Mouse (Mus musculus): ENCODE measurements at regions not wholly inside any gene's neighbourhood (a gene's known extent, or its start where the extent isn't known, plus 50 kb on each side); places are given as distances from the start of the nearest gene placed in this dataset.

DNA sequence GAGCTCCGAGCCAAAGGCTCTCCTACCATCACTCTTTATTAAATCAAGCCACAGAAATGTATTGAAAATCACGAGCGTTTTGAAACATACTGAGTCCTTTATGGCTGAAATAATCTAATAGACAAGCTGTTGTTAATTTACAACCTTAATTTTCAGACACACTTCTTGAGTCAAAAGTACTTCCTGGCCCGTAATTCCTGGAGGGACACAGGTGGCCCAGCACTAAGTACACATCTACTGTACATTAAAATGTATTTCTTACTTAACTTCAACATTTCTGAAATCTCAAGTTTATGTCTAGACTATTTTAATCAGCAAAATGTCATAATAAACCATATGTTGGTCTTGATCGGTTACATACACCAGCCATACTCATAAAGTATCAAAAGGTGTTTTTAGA, 2163.3 kb upstream of the Gm7489 start:
- no peak for DNase-seq (ENCODE audit: low read depth, low spot score)

DNA sequence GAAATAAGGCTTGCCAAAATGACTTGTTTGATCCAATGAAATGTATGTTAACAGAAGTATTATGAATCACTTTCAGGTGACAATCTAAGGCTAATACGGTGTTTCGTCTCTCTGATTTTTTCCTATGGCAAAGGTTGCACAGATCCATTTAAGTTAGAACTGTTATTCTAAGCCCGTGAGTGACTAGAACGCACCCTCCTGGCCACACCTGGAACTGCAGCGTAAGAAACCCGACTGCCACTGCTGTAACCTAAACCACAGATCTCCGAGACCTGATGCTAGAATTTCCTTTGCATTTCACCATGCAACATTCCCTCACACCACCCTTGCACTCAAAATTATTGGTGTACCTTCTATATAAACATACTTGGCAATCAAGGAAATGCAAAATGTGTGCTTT, 2160.6 kb upstream of the Gm7489 start:
- DNase-seq (ENCODE audit: low read depth, low spot score): peak; percentile 40

DNA sequence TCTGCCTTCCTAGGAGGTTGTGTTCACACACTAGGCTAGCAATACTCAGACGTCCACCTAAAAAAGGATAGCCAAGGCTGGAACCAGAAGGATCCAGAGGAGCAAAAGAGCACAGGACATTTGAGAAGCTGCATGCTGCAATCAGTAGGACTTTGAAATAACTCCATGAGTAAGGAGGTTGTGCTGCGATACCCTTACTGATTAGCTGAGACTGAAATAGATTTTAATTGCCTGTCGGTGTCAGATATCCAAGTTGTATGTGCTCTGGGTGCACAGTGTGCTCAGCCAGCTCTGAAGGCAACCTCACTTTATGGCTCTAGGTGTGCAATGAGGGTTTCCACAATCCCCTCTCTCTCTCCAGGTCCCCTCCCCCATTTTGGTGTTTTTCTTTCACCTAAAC, 2159.2 kb upstream of the Gm7489 start:
- no peak for DNase-seq (ENCODE audit: low read depth, low spot score)

DNA sequence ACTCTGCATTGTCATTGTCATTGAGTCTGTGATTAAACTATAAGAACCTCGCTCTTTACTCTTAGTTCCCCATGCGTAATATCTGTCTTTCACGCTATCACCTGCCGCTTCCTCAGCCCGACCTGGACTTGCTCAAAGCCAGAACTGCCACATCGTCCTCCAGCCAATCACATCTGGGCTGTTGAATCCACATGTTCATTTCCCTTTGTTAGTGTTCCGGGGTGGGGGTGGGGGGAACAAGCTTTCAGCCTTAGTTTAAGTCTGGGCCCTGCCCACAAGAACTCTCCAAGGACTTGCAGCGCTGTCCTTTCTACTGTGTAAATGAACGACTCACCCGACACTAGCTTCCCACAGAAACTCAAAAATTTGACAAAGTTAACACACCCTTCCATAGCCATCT, 2154.6 kb upstream of the Gm7489 start:
- DNase-seq (ENCODE audit: low read depth, low spot score): peak; percentile 53

DNA sequence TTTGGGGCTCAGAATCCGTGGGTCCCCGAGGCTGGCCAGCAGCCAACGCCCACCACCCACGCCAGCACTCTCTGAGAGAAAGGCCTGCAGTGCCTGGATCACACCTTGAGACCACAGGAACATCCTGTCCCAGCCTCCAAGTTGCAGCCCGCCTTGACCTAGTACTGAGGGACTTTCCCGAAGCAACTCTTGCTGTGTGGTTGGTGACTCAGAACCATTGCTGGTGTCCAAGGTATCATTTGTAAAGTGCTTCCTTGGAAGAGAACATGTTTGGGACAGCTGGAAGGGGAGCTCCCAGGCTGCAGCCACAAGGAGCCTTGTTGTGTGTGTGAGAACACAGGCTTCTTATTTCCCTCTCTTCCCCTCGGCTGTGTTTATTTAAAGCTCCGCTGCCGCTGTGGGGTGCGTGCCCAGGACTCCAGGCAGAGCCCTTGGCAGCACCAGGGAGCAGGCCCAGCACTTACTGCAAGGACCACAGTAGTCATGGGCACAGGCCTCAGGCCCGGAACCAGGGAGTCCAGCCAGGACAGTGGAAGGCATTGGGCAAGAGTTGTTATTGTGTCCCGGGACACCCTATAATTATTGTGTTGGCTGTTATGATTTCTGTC, 2153.8 kb upstream of the Gm7489 start:
- DNase-seq (ENCODE audit: low read depth, low spot score): peak; percentile 6

DNA sequence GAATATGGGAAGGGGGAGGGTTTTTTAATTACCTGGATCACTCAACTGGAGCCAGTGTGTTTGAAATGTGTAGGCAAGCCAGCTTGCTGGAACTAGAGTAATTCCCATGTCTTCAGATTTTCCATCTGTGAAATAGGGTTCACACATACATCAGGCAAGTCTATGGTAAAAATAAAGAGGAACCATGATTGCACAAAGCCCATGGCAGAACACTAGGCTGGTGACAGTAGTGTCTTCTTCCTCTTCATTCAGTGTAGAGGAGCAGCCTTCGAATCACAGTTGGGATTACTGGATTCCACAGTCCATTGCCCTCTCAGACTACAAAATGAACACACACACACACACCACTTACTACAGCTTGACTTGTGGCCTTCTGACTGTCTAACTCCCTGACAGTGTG, 2150.5 kb upstream of the Gm7489 start:
- no peak for DNase-seq (ENCODE audit: low read depth, low spot score)
